Mouse (Mus musculus): ENCODE data around the gene Gm43064. TPM values are rescaled to one million over a fixed set of nuclear protein-coding genes. Genes with fewer than 3 reads are reported as not detected.

The Gm43064 gene
- total RNA-seq (2023): 0.38 TPM in 1 of 2 replicates, not detected in the other

GRCm38 (mm10) chr3:103808891-103809798 is at the start of gene Gm43064, which contains the start of the genes Dclre1b and Ap4b1:
Gene Gm43064 (plus strand): TSS chr3:103809573.
Gene Dclre1b (minus strand): TSS chr3:103809444.
Gene Ap4b1 (plus strand): TSS chr3:103809520.

GRCm38 (mm10) chr3:103791230-103792110 is 17.9 kb upstream of the Gm43064 start, which contains the start of gene Hipk1:
Gene Hipk1 (minus strand): TSS chr3:103791563.

GRCm38 (mm10) chr3:103832426-103832825 is 23.1 kb downstream of the Gm43064 start, which contains the start of gene Bcl2l15:
Gene Bcl2l15 (plus strand): TSS chr3:103832601.

GRCm38 (mm10) chr3:103858881-103859801 is 49.8 kb downstream of the Gm43064 start, which contains the start of gene Ptpn22:
Gene Ptpn22 (plus strand): TSS chr3:103859795.

Other genes with a start within 250 kb of the Gm43064 start
- not detected in 2 replicates for gene Syt6, start 234.3 kb upstream of the Gm43064 start, total RNA-seq (2023)
- not detected in 2 replicates for gene Atg4a-ps, start 163.5 kb upstream of the Gm43064 start, total RNA-seq (2023)
- 0.95 and 1.1 TPM in 2 replicates for gene Olfml3, start 71.6 kb upstream of the Gm43064 start, total RNA-seq (2023)
- not detected in 2 replicates for gene Gm10964, start 70.2 kb upstream of the Gm43064 start, total RNA-seq (2023)
- gene Hipk1, start 18.0 kb upstream of the Gm43064 start, total RNA-seq (2023): 365 and 395 TPM in 2 replicates
- 37.8 and 46.5 TPM in 2 replicates for gene Dclre1b, start 129 bp upstream of the Gm43064 start, total RNA-seq (2023)
- gene Ap4b1, start 53 bp upstream of the Gm43064 start, total RNA-seq (2023): 15.1 and 27.7 TPM in 2 replicates
- 0.54 and 0.75 TPM in 2 replicates for gene Bcl2l15, start 23.0 kb downstream of the Gm43064 start, total RNA-seq (2023)
- 47.2 and 54.4 TPM in 2 replicates for gene Ptpn22, start 50.2 kb downstream of the Gm43064 start, total RNA-seq (2023)
- 15.5 and 19.5 TPM in 2 replicates for gene Rsbn1, start 104.5 kb downstream of the Gm43064 start, total RNA-seq (2023)
- gene Phtf1, start 158.5 kb downstream of the Gm43064 start, total RNA-seq (2023): 8.1 and 11.3 TPM in 2 replicates

Data from neutrophil, adult 65 days (primary cell).